Mouse (Mus musculus): Measurements from ENCODE around the gene Wsb2. TPM values are rescaled to one million over a fixed set of nuclear protein-coding genes. Genes with fewer than 3 reads are reported as not detected.

Gene Wsb2
- polyA plus RNA-seq (2021; fragmentation: Nextera tagmentation): 71.2 and 88.7 TPM in 2 replicates
- long read RNA-seq, experiment 1, transcript Wsb2-201 (9 exons, 2,421 nt): major isoform, 289 of 431 reads
- long read RNA-seq, experiment 1, transcript Wsb2-204 (3 exons, 392 nt): minor isoform, 12 of 431 reads
- long read RNA-seq, experiment 1, transcript Wsb2-202 (8 exons, 1,526 nt): minor isoform, 18 of 431 reads
- long read RNA-seq, experiment 1, transcript Wsb2-206 (4 exons, 600 nt): minor isoform, 17 of 431 reads
- long read RNA-seq, experiment 1, partial matches to known transcripts: 59 of 431 reads
- long read RNA-seq, experiment 1, other reads (novel, unspliced or antisense): 35 of 431 reads
- long read RNA-seq, experiment 2, transcript Wsb2-202 (8 exons, 1,526 nt): minor isoform, 10 of 148 reads
- long read RNA-seq, experiment 2, transcript Wsb2-204 (3 exons, 392 nt): minor isoform, 5 of 148 reads
- long read RNA-seq, experiment 2, transcript Wsb2-206 (4 exons, 600 nt): minor isoform, 17 of 148 reads
- long read RNA-seq, experiment 2, transcript Wsb2-201 (9 exons, 2,421 nt): major isoform, 46 of 148 reads
- long read RNA-seq, experiment 2, partial matches to known transcripts: 60 of 148 reads
- long read RNA-seq, experiment 2, other reads (novel, unspliced or antisense): 10 of 148 reads

GRCm38 (mm10) chr5:117357129-117357477 is at the start of gene Wsb2:
TSS of gene Wsb2 (plus strand) at chr5:117357304.

GRCm38 (mm10) chr5:117318741-117319629 is 38.1 kb upstream of the Wsb2 start, which contains the start of gene Vsig10:
TSS of gene Vsig10 (plus strand) at chr5:117319083.

GRCm38 (mm10) chr5:117388877-117389276 is 31.8 kb downstream of the Wsb2 start, which contains the start of gene Rfc5:
TSS of gene Rfc5 (minus strand) at chr5:117389047.

GRCm38 (mm10) chr5:117413507-117414501 is 56.7 kb downstream of the Wsb2 start, which contains the start of gene Ksr2:
TSS of gene Ksr2 (plus strand) at chr5:117414000.

Other genes starting within 250 kb of the Wsb2 start
- gene Suds3, start 241.2 kb upstream of the Wsb2 start, polyA plus RNA-seq (2021; fragmentation: Nextera tagmentation): 9.4 and 68.5 TPM in 2 replicates
- 23.1 and 24.6 TPM in 2 replicates for gene Taok3, start 237.2 kb upstream of the Wsb2 start, polyA plus RNA-seq (2021; fragmentation: Nextera tagmentation)
- gene Pebp1, start 69.7 kb upstream of the Wsb2 start, polyA plus RNA-seq (2021; fragmentation: Nextera tagmentation): 1,100 and 1,103 TPM in 2 replicates
- gene Vsig10, start 38.2 kb upstream of the Wsb2 start, polyA plus RNA-seq (2021; fragmentation: Nextera tagmentation): 0.14 and 0.40 TPM in 2 replicates
- 15.4 and 19.2 TPM in 2 replicates for gene Rfc5, start 31.7 kb downstream of the Wsb2 start, polyA plus RNA-seq (2021; fragmentation: Nextera tagmentation)
- gene Ksr2, start 56.7 kb downstream of the Wsb2 start, polyA plus RNA-seq (2021; fragmentation: Nextera tagmentation): 3.3 and 10.5 TPM in 2 replicates

Data from left cerebral cortex, adult 6 months (tissue).